Mouse (Mus musculus) central nervous system, embryonic 18 days (tissue): Measurements from ENCODE around the gene Gimap4. TPM values are rescaled to one million over a fixed set of nuclear protein-coding genes. Genes with fewer than 3 reads are reported as not detected.

Experiments used
- polyA plus RNA-seq: library from polyadenylated mRNA; depleted of rRNA; stranded (reverse); fragments of >200 nt; gene quantifications from 2 replicates; pipeline ENCODE4 v1.2.3, GENCODE M21; 2012; rRNA removed

The Gimap4 gene
- polyA plus RNA-seq: 0.91 and 1.2 TPM in 2 replicates

DNA sequence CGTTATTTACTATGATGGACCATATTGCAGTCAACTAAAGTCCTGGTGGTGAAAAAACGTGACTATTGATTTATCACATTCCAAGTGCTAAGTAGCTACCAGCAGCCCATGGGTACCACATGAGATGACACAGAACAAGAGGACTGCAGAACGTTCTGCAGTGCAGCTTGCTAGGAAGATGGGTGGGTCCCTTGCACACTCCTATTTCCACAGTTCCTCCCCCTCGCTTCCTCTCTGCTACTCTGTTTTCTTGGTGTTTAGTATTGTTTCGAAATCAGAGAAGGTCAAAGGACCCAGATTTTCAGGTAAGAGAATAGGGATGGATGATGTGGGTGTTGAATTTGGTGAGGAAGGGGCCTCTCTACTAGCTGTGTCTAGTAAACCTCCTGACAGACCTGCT is at the start of gene Gimap4:
TSS of gene Gimap4 (plus strand) at position 231 of the 400 bp plus-strand sequence.

DNA sequence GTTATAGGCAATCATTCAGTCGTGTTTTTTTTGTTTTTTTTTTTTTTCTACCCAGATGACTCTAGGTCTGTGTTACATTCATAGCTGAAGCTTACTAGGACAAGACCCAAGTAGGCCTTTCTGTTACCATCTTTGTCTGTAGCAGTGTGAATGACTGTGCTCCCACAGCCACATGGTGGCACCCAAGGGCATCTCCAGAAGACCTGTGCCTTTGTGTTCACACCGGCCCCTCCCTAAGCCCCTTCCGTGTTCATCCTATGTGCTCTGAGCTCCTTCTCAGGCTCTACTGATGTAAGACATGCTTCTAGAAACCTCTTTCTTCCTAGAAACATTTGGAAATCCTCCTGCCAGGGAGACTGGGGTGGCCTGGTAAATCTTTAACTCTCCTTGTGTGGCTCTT is 37.4 kb upstream of the Gimap4 start, which contains the start of gene Gimap8:
TSS of gene Gimap8 (plus strand) at position 240 of the 400 bp plus-strand sequence.

GRCm38 (mm10) chr6:48675931-48676859 is 8.2 kb upstream of the Gimap4 start, which contains the start of gene Gimap9:
Gimap9 (plus strand) TSS chr6:48676129.

GRCm38 (mm10) chr6:48718455-48718854 is 34.1 kb downstream of the Gimap4 start, which contains the start of the genes Gm28053 and Gimap7:
Gm28053 (plus strand) TSS chr6:48718607.
Gimap7 (plus strand) TSS chr6:48718621.

DNA sequence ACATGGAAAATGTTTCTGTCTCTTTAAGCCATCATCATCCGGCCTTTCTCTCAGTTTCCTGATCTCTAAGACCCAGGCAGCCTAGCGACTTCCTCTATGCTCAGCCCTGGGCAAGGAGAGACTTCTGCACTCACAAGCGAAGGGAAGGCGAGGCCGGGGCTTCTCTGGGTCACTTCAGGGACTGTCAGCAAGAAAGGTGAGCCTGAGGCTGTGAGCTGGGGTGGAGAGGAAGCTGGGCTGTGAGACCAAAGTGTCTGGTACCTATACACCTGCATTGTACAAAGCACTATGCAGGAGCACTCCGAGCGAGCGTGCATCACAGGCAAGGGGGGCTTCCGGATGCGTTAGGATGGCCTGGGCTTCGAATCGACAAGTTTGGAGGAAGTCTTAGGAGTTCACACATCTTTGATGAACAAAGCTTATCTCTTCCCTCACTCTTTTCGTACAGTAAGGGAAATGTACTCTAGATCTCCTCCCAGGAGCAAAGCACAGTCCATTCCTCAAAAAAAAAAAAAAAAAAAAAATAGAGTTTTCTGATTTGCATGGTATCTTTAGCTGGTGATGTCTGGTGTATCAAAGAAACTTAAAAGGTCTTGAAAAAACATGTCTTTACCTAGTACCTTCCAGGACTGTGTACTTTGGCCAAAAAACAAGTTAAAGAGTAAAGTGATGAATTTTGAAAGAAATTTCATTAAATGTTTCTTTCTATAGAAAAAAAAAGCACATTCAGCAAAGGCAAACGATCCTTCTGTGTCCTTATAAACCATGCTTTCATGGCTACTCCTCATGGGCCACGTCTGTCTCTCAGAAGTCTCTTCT is 54.8 kb downstream of the Gimap4 start, which contains the start of gene Gimap1:
TSS of gene Gimap1 (plus strand) at position 94 of the 819 bp plus-strand sequence.

Other genes starting within 250 kb of the Gimap4 start
- gene Zfp467, start 238.7 kb upstream of the Gimap4 start, polyA plus RNA-seq: 31.4 and 37.1 TPM in 2 replicates
- 2.3 and 2.8 TPM in 2 replicates for gene Sspo, start 236.3 kb upstream of the Gimap4 start, polyA plus RNA-seq
- gene Atp6v0e2, start 146.9 kb upstream of the Gimap4 start, polyA plus RNA-seq: 317 and 323 TPM in 2 replicates
- 24.9 and 28.4 TPM in 2 replicates for gene Lrrc61, start 129.8 kb upstream of the Gimap4 start, polyA plus RNA-seq
- gene Rarres2, start 111.8 kb upstream of the Gimap4 start, polyA plus RNA-seq: 7.5 and 9.4 TPM in 2 replicates
- gene Gm45021, start 94.9 kb upstream of the Gimap4 start, polyA plus RNA-seq: 0.41 TPM in 1 of 2 replicates, not detected in the other
- 47.3 and 49.6 TPM in 2 replicates for gene Repin1, start 90.7 kb upstream of the Gimap4 start, polyA plus RNA-seq
- gene Gm44965, start 90.6 kb upstream of the Gimap4 start, polyA plus RNA-seq: not detected in 2 replicates
- gene Zfp775, start 82.5 kb upstream of the Gimap4 start, polyA plus RNA-seq: 10.4 and 11.7 TPM in 2 replicates
- 22.4 and 24.2 TPM in 2 replicates for gene AI854703, start 57.8 kb upstream of the Gimap4 start, polyA plus RNA-seq
- gene Gimap8, start 37.3 kb upstream of the Gimap4 start, polyA plus RNA-seq: 1.5 and 1.7 TPM in 2 replicates
- gene Gimap9, start 8.4 kb upstream of the Gimap4 start, polyA plus RNA-seq: 1.6 and 1.8 TPM in 2 replicates
- 5.4 and 6.2 TPM in 2 replicates for gene Gimap6, start 23.7 kb downstream of the Gimap4 start, polyA plus RNA-seq
- gene Gm28053, start 34.1 kb downstream of the Gimap4 start, polyA plus RNA-seq: 0.48 TPM in 1 of 2 replicates, not detected in the other
- not detected in 2 replicates for gene Gimap7, start 34.1 kb downstream of the Gimap4 start, polyA plus RNA-seq
- 1.8 and 1.9 TPM in 2 replicates for gene Gimap1, start 54.5 kb downstream of the Gimap4 start, polyA plus RNA-seq
- 1.2 and 1.5 TPM in 2 replicates for gene Gimap5, start 61.6 kb downstream of the Gimap4 start, polyA plus RNA-seq
- 0.03 TPM in 1 of 2 replicates, not detected in the other for gene Gimap3, start 86.3 kb downstream of the Gimap4 start, polyA plus RNA-seq
- 13.6 and 16.0 TPM in 2 replicates for gene Tmem176a, start 156.4 kb downstream of the Gimap4 start, polyA plus RNA-seq
- 74.3 and 91.8 TPM in 2 replicates for gene Tmem176b, start 156.9 kb downstream of the Gimap4 start, polyA plus RNA-seq
- gene Aoc1, start 188.3 kb downstream of the Gimap4 start, polyA plus RNA-seq: 0.01 TPM in 1 of 2 replicates, not detected in the other
- not detected in 2 replicates for gene 1600015I10Rik, start 245.3 kb downstream of the Gimap4 start, polyA plus RNA-seq